Mouse (Mus musculus): ENCODE data around the gene Gm11236. TPM values are rescaled to one million over a fixed set of nuclear protein-coding genes. Genes with fewer than 3 reads are reported as not detected.
A peak's percentile ranks its signal among the peaks of the same experiment; 100 is the strongest.
"Not testable (repeated sequence)": the region's sequence is repeated elsewhere in the genome, so short reads cannot be mapped to it uniquely, and the experiment has no call there.

Gm11236 gene
- not detected in 2 replicates for polyA plus RNA-seq (2012; rRNA removed)

DNA sequence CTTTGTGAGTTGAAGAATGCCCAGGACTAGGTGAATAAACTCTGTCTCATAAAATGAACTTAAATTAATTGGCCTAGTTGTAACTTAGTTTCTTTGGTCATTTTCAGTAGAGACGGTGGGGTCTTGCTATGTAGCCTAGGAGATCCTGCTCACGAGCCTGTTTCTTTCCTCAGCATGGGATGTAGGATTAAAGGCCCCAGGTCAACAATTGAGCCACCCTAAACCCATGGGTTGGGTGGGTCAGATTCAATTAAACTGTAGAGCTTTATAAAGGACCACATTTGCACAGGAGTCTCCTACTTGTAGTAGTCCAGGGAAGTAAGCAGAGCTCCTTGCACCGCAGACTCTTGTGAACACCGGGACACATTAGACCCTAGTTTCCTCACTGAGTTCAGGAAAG lies at the start of gene Gm11236:
Gm11236 (plus strand) TSS at position 301 of the 400 bp plus-strand sequence.
- DNase-seq (ENCODE audit: low read depth), result not testable (repeated sequence)

DNA sequence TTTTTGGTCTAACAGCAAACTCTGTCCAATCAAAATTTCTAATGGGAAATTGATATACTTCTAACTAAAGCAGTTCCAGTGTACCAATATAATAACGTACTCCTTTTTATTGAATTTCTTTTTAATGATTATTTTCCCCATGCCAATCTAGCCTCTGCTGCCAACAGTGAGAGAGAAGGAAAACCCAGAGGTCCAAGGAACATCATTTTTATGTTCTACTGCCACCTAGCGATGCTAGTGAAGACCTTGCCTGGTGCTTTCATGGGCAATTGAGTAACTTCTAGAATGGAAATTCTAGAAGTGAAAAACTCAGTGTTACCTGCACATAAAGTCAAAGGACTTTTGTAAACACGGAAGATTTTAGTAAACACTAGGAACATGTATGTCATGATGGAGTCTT lies 38.7 kb upstream of the Gm11236 start:
- peak; percentile 86 for DNase-seq (ENCODE audit: low read depth)
- no peak for TF ChIP-seq POLR2A (IDR thresholded peaks at IDR 0.05; ENCODE audit: borderline replicate concordance, extremely low read depth, insufficient read depth, insufficient read length, poor library complexity, severe bottlenecking)
- TF ChIP-seq CTCF (IDR thresholded peaks at IDR 0.05; ENCODE audit: borderline replicate concordance, extremely low read depth, insufficient read depth, insufficient read length), result peak; percentile 73; the same call in 1 of the 2 replicates

DNA sequence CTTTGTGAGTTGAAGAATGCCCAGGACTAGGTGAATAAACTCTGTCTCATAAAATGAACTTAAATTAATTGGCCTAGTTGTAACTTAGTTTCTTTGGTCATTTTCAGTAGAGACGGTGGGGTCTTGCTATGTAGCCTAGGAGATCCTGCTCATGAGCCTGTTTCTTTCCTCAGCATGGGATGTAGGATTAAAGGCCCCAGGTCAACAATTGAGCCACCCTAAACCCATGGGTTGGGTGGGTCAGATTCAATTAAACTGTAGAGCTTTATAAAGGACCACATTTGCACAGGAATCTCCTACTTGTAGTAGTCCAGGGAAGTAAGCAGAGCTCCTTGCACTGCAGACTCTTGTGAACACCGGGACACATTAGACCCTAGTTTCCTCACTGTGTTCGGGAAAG lies 30.3 kb upstream of the Gm11236 start, which contains the start of gene Gm11238:
Gm11238 (plus strand) TSS at position 301 of the 400 bp plus-strand sequence.
- not testable (repeated sequence) for DNase-seq (ENCODE audit: low read depth)

DNA sequence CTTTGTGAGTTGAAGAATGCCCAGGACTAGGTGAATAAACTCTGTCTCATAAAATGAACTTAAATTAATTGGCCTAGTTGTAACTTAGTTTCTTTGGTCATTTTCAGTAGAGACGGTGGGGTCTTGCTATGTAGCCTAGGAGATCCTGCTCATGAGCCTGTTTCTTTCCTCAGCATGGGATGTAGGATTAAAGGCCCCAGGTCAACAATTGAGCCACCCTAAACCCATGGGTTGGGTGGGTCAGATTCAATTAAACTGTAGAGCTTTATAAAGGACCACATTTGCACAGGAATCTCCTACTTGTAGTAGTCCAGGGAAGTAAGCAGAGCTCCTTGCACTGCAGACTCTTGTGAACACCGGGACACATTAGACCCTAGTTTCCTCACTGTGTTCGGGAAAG lies 15.2 kb upstream of the Gm11236 start, which contains the start of gene Gm11237:
Gm11237 (plus strand) TSS at position 301 of the 400 bp plus-strand sequence.
- DNase-seq (ENCODE audit: low read depth), result not testable (repeated sequence)

DNA sequence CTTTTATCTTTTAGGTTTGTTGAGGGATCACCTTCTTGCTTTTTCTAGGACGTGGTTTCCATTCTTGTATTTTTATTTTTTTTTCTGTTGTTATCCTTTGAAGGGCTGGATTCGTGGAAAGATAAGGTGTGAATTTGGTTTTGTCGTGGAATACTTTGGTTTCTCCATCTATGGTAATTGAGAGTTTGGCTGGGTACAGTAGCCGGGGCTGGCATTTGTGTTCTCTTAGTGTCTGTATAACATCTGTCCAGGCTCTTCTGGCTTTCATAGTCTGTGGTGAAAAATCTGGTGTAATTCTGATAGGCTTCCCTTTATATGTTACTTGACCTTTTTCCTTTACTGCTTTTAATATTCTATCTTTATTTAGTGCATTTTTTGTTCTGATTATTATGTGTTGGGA lies 23.9 kb downstream of the Gm11236 start:
- DNase-seq (ENCODE audit: low read depth), result not testable (repeated sequence)

DNA sequence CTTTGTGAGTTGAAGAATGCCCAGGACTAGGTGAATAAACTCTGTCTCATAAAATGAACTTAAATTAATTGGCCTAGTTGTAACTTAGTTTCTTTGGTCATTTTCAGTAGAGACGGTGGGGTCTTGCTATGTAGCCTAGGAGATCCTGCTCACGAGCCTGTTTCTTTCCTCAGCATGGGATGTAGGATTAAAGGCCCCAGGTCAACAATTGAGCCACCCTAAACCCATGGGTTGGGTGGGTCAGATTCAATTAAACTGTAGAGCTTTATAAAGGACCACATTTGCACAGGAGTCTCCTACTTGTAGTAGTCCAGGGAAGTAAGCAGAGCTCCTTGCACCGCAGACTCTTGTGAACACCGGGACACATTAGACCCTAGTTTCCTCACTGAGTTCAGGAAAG lies 30.1 kb downstream of the Gm11236 start, which contains the start of gene Gm11239:
Gm11239 (plus strand) TSS at position 301 of the 400 bp plus-strand sequence.
- not testable (repeated sequence) for DNase-seq (ENCODE audit: low read depth)

DNA sequence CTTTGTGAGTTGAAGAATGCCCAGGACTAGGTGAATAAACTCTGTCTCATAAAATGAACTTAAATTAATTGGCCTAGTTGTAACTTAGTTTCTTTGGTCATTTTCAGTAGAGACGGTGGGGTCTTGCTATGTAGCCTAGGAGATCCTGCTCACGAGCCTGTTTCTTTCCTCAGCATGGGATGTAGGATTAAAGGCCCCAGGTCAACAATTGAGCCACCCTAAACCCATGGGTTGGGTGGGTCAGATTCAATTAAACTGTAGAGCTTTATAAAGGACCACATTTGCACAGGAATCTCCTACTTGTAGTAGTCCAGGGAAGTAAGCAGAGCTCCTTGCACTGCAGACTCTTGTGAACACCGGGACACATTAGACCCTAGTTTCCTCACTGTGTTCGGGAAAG lies 45.3 kb downstream of the Gm11236 start, which contains the start of gene Gm428:
Gm428 (plus strand) TSS at position 301 of the 400 bp plus-strand sequence.
- not testable (repeated sequence) for DNase-seq (ENCODE audit: low read depth)

Other genes starting within 250 kb of the Gm11236 start
- not detected in 2 replicates for gene Gm11487, start 233.0 kb upstream of the Gm11236 start, polyA plus RNA-seq (2012; rRNA removed)
- gene Gm11238, start 30.2 kb upstream of the Gm11236 start, polyA plus RNA-seq (2012; rRNA removed), result not detected in 2 replicates
- gene Gm11237, start 15.1 kb upstream of the Gm11236 start, polyA plus RNA-seq (2012; rRNA removed), result not detected in 2 replicates
- gene Gm11239, start 30.2 kb downstream of the Gm11236 start, polyA plus RNA-seq (2012; rRNA removed), result not detected in 2 replicates
- gene Gm428, start 45.4 kb downstream of the Gm11236 start, polyA plus RNA-seq (2012; rRNA removed), result not detected in 2 replicates
- 0.15 and 0.23 TPM in 2 replicates for gene Rasef, start 152.9 kb downstream of the Gm11236 start, polyA plus RNA-seq (2012; rRNA removed)
- not detected in 2 replicates for gene Gm11758, start 238.1 kb downstream of the Gm11236 start, polyA plus RNA-seq (2012; rRNA removed)

Data from brain, embryonic 14.5 days (tissue).